Mouse (Mus musculus) neural tube, embryonic 11.5 days (tissue): ENCODE measurements around the gene Sema3a. TPM values are rescaled to one million over a fixed set of nuclear protein-coding genes. Genes with fewer than 3 reads are reported as not detected.
"Not testable (repeated sequence)": the region's sequence is repeated elsewhere in the genome, so short reads cannot be mapped to it uniquely, and the experiment has no call there.

Source experiments
- ATAC-seq: fragments of 200-750 bp; cut with Nextera tagmentation; 2 replicates; pipeline ENCODE4 v1.8.0; 2017; ENCODE audit warnings: moderate number of reproducible peaks, mild to moderate bottlenecking, moderate TSS enrichment, moderate library complexity; ENCODE audit not compliant: insufficient read depth, low FRiP score, low TSS enrichment
- DNase-seq: peaks from one replicate; pipeline ENCODE4 v3.0.0-alpha.2; 2015; ENCODE audit warnings: low spot score
- H3K27ac ChIP-seq: fragments of 300-500 bp; sonication (generic); 2 replicates; pipeline ENCODE4 v1.5.1; 2014; ENCODE audit warnings: low read depth, mild to moderate bottlenecking, low read length
- H3K27me3 ChIP-seq: fragments of 300-500 bp; sonication (generic); 2 replicates; pipeline ENCODE4 v1.6.1; 2014; ENCODE audit warnings: mild to moderate bottlenecking, low read length, mixed read lengths; ENCODE audit not compliant: control insufficient read depth, insufficient read depth
- H3K36me3 ChIP-seq: fragments of 300-500 bp; sonication (generic); 2 replicates; pipeline ENCODE4 v1.6.1; 2014; ENCODE audit warnings: mild to moderate bottlenecking, low read length, moderate library complexity, mixed read lengths; ENCODE audit not compliant: control insufficient read depth, insufficient read depth
- H3K4me1 ChIP-seq: fragments of 300-500 bp; sonication (generic); 2 replicates; pipeline ENCODE4 v1.6.1; 2014; ENCODE audit warnings: low read length, mixed read lengths; ENCODE audit not compliant: control insufficient read depth, insufficient read depth
- H3K4me2 ChIP-seq: fragments of 300-500 bp; sonication (generic); 2 replicates; pipeline ENCODE4 v1.6.1; 2014; ENCODE audit warnings: low read depth, mild to moderate bottlenecking, moderate library complexity
- H3K4me3 ChIP-seq: fragments of 300-500 bp; sonication (generic); 2 replicates; pipeline ENCODE4 v1.5.1; 2014; ENCODE audit warnings: low read depth, low read length
- H3K9ac ChIP-seq: fragments of 300-500 bp; sonication (generic); 2 replicates; pipeline ENCODE4 v1.6.1; 2014; ENCODE audit warnings: mild to moderate bottlenecking, low read length
- H3K9me3 ChIP-seq: fragments of 300-500 bp; sonication (generic); 2 replicates; pipeline ENCODE4 v1.6.1; 2016; ENCODE audit warnings: low read length; ENCODE audit not compliant: control insufficient read depth
- WGBS: fragments of 180-500 bp; shearing (Covaris S2); extraction: QIAGEN DNeasy Blood & Tissue Kit; methylation state at CpG from one replicate; pipeline ENCODE4 v1.1.7; 2014; 5-methylcytosine and 5-hydroxymethylcytosine counted together
- polyA plus RNA-seq: library from polyadenylated mRNA; unstranded; fragments of >200 nt; fragmentation: Nextera tagmentation; extraction: Ambion mirVana; gene quantifications from 2 replicates; pipeline ENCODE4 v1.2.1, GENCODE M21; 2014

The Sema3a gene
- polyA plus RNA-seq, 1 experiment from 2014 or later: 32.2 TPM

DNA sequence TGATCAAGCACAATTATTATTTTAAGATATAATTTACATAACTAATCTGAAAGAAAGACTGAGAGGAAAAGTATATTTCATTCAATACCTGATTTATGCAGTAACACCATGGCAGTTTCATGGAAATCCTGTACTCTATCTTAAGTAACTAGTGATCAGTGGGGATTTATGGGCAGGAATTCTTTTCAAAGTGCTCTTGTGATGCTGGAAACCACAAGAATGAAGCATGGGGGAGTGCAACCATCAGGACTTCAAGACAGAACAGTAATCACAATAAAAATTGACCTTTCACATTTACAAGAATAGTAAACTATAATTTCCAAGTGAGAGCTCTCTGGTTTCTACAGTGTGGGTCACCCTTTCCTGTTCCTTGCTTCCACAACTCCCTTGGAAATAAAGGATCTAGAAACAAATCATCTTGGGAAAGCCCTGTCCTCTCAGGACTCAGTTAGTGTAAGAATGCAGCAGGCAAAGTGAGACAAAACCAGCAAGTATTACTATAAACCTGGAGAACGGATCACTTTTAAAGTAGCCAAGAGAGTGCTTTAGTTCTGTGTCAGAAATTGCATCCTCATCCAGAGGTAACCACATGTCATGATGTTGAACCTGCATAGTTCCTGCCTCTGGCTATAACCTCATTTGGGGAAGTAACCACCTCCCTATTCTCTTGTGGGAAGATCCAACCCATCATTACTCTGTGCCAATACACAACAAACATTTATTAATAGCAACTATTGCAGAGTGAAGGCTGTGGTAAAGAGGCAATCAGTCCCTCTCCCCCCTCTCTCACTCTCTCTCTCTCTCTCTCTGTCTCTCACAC is 335.2 kb downstream of the Sema3a start:
- no peak for ATAC-seq
- no peaks in the 10 kb centered on the region for H3K36me3 ChIP-seq
- H3K4me1 ChIP-seq: no peaks in the 10 kb centered on the region
- H3K27me3 ChIP-seq: no peaks in the 10 kb centered on the region
- no peak overlapping the region for H3K9ac ChIP-seq
- no peak for DNase-seq
- WGBS: 83% methylated on average over 1 of the region's 1 CpGs
- H3K9me3 ChIP-seq: no peaks in the 10 kb centered on the region
- no peak overlapping the region for H3K4me2 ChIP-seq
- H3K4me3 ChIP-seq: no peak overlapping the region
- no peak overlapping the region for H3K27ac ChIP-seq

DNA sequence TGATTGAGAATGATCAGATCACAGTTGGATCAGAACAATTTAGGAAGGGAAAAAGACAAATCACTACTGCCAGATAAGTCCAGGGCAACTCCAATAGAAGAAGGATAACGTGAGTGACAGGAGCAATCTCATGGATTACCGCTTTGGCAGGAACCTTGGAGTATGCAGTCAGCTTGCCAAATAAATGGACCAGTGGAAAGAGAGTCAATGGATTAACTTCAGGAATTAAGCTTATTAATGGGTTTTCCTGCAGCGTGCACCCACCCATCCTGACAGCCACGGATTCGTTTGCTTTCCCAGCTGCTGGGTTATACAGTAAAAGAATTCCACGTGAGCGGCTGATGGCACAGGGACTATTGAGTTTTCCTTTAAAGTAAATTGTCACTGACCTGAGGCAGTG is 343.6 kb downstream of the Sema3a start:
- Histone ChIP-seq H3K4me1 (no peaks in the 10 kb centered on the region), H3K9ac (no peak overlapping the region), H3K36me3 (no peaks in the 10 kb centered on the region), H3K27me3 (no peaks in the 10 kb centered on the region), H3K9me3 (no peaks in the 10 kb centered on the region), H3K4me2 (no peak overlapping the region), H3K27ac (no peak overlapping the region), H3K4me3 (no peak overlapping the region)
- ATAC-seq (no peak), DNase-seq (no peak)
- WGBS: 55% methylated on average over 7 of the region's 7 CpGs

DNA sequence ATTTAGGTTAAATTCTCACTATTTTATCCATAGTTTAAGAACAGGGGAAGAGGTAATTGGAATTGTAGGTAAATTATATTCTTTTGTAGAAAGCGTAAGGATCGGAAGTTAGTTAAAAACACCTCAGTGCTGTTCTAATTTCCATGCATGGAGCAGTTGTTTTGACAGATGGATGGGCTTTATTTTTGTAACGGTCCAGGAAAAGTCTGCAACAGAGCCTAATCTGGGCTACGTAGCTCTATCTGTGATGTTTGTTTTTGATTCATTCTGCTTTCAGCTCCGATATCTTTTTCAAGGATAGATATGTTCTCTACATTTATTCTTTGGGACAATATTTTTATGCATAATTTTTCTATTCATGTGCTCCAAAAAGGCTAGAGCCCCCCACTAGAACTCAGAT is 344.2 kb downstream of the Sema3a start:
- Histone ChIP-seq H3K9me3 (no peaks in the 10 kb centered on the region), H3K9ac (no peak overlapping the region), H3K36me3 (no peaks in the 10 kb centered on the region), H3K4me1 (no peaks in the 10 kb centered on the region), H3K4me3 (no peak overlapping the region), H3K27ac (no peak overlapping the region), H3K4me2 (no peak overlapping the region), H3K27me3 (no peaks in the 10 kb centered on the region)
- ATAC-seq (no peak), DNase-seq (no peak)
- WGBS: 66% methylated on average over 5 of the region's 5 CpGs

DNA sequence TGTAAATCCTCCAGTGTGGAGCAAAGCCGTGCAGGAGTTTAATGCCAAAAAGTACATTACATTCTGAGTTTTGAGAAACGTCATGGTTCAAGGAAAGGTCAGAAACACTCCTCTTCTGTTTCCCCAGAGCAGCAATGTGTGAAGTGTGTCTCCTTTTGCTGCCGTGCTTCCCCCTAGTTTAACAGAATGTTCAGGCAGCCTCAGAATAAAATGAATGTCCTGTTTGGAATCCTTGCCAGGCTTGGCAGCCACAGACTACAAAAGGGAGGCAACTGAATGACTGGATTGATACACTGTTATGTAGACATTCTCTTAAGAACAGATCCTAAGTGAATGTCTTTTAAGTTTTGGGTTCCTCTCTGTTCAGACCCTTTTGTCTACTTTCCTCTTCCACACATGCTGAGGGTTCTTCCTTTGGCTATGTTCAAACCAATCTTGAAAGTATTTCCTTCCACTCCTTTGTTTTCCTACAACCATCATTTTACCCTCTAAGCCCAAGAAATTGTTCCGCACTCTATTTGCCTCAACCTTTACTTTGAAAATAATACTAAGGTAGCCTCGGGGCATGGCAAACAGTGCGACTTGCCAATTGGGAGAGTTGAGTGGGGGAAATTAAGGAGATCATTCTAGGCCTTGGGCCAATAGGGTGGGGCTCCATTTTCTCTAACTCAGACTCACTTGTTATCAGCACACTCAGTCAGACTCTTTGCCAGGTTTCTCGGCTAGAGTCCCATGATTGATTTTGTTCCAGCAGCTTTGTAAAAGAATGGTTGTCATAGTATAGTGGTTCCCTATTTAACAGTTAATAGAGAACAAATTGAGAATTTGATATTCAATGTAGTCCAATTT is 345.1 kb downstream of the Sema3a start:
- Histone ChIP-seq H3K27ac (no peak overlapping the region), H3K4me1 (no peaks in the 10 kb centered on the region), H3K9ac (no peak overlapping the region), H3K27me3 (no peaks in the 10 kb centered on the region), H3K4me3 (no peak overlapping the region), H3K9me3 (no peaks in the 10 kb centered on the region), H3K4me2 (no peak overlapping the region), H3K36me3 (no peaks in the 10 kb centered on the region)
- ATAC-seq (no peak), DNase-seq (no peak)
- 66% methylated on average over 7 of the region's 7 CpGs for WGBS

DNA sequence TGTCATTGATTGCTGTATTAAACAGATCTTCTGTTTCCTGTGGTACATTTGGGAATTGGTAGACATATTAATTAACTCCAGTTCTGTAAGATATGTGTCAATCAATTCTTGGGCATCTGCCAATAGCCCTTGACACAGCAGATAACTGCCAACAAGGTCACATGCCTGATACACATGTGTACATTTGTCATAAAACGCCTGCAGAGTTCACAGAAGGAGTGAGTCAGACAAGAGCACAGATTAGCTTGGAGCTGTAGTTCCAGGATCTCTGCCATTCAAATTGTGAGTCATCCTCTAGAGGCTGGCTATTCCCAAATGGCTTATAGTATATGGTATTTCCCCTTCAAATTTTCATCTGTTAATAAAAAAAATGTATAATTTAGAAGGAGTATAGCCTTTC is 352.4 kb downstream of the Sema3a start:
- H3K9ac ChIP-seq: no peak overlapping the region
- H3K27me3 ChIP-seq: no peaks in the 10 kb centered on the region
- DNase-seq (no peak), ATAC-seq (no peak)
- no peak overlapping the region for H3K4me3 ChIP-seq
- no peaks in the 10 kb centered on the region for H3K4me1 ChIP-seq
- no peak overlapping the region for H3K27ac ChIP-seq
- H3K4me2 ChIP-seq: no peak overlapping the region
- 72% methylated on average over 1 of the region's 1 CpGs for WGBS
- no peaks in the 10 kb centered on the region for H3K9me3 ChIP-seq
- no peaks in the 10 kb centered on the region for H3K36me3 ChIP-seq

DNA sequence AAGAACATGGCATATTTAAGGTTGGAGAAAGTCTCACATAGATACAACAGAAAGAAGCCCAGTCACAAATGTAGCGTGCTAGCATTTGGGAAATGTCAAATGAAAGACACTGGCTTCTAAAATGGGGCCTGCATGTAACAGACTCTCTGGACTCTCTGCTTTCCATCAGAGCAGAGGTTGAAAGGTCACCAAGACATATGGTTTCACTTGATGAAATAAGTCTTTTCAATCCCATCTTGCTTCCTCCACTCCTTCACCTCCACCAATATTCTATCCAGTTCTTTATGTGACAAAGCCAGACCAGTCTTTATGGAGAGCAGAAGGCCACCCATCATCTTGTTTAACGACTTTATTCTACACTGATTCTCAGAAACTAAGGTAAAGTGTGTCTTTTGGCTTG is 363.5 kb downstream of the Sema3a start:
- Histone ChIP-seq H3K9me3 (no peaks in the 10 kb centered on the region), H3K4me1 (no peaks in the 10 kb centered on the region), H3K36me3 (no peaks in the 10 kb centered on the region), H3K9ac (no peak overlapping the region), H3K27ac (no peak overlapping the region), H3K4me3 (no peak overlapping the region), H3K27me3 (no peaks in the 10 kb centered on the region), H3K4me2 (no peak overlapping the region)
- DNase-seq: no peak
- WGBS: 43% methylated on average over 2 of the region's 2 CpGs
- no peak for ATAC-seq

DNA sequence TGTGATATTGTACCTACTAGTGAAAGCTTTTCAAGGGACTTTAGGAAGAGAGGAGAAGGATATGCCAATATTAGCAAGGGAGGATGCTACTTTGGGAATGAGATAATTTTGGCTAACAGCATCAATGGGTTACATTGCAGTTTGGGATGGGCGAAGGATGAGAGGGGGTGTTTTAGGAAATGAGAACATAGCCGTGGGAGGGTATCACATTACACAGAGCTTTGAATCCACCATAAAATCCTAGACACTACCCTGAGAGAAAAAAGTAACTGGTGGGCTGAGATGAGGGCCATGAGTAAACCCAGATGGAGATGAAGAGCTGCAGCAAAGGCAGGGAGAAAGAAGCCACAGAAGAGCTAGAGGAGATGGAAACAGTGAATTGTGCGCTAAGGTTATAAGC is 370.8 kb downstream of the Sema3a start:
- H3K9me3 ChIP-seq, H3K4me2 ChIP-seq, H3K4me1 ChIP-seq, H3K9ac ChIP-seq, DNase-seq, ATAC-seq, H3K27ac ChIP-seq, H3K36me3 ChIP-seq, H3K27me3 ChIP-seq, H3K4me3 ChIP-seq: not testable (repeated sequence)
- WGBS: 74% methylated on average over 3 of the region's 3 CpGs

DNA sequence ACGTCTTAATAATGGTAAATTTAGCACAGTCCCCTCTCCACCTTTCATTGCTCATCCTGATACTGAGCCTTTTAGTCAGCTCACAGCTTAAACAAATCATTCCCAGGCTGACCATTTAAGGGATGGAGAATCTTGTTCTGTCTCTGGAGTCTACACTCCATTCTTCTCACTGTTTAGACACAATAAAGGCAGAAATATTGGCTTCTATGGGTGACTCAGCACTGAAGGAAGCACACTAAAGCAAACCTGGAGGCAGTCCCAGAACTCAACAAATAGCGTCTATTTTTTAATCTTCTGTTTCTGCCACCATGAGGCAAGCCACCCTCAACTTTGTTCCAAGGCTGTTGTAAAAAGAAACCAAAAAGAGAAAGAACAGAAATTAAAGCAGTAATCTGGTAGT is 374.6 kb downstream of the Sema3a start:
- no peak overlapping the region for H3K27ac ChIP-seq
- H3K27me3 ChIP-seq: no peaks in the 10 kb centered on the region
- WGBS: 78% methylated on average over 2 of the region's 2 CpGs
- no peak for ATAC-seq
- no peaks in the 10 kb centered on the region for H3K9me3 ChIP-seq
- no peak overlapping the region for H3K4me2 ChIP-seq
- DNase-seq: no peak
- no peak overlapping the region for H3K9ac ChIP-seq
- no peaks in the 10 kb centered on the region for H3K4me1 ChIP-seq
- no peaks in the 10 kb centered on the region for H3K36me3 ChIP-seq
- H3K4me3 ChIP-seq: no peak overlapping the region
